8 mouse cellular contexts compared by ENCODE assay signal in the genomic region with DNA sequence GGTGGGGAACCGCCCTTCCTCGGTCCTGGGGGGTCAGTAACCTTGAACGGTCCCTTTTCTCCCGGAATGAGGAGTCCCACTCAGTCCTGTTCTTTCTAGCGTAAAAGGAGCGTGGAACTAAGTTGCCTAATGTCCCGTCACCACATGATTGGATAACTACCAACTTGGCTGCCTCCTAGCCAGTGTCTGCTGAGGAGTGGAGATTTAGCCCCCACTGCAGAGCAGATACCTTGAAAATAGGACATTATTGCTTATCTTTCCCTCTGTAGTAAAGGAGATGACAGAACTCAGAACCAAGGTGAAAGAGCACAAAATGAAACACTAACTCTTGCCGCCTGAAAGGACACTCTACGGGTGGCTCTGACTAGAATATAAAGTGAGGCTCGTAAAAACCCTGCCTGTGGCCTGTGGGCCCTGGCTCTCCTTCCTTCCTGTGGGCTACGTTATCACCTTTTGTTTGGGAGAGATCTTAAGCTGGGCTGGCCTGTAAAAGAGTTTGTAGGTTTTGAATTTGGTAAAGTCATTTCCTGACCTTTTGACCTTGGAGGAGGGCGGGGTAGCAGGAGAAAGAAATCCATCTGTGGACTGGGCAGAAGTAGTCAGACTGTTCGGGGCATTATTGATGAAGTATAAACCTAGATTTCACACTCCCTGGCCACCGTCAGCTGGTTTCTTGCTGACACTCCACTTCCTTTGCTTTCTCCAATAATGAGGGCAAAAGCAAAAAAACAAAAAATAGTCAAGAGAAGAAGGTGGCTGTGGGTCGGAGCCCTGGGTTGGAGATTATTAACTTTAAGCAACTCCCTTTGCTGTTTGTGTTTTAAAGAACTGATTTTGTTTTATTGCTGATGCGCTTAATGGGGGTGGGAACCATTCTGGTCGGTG.
A peak's percentile ranks its signal among the peaks of the same experiment; 100 is the strongest.
DNase-seq lines count a peak whose midpoint lies in the region; ATAC-seq and TF ChIP-seq lines count a peak whose summit lies in the region.

No protein-coding gene starts in this region.

- intact Hi-C loops in left cerebral cortex, postnatal 4 days (cut with DNase I): loop anchor here (10.0 kb wide), 1 partner anchor 62 kb away; a partner anchor contains a TSS

- H3K4me1 ChIP-seq in lung, postnatal 0 days (ENCODE audit: insufficient read depth, low read depth, low read length): peaks cover 23% of the 10 kb centered on the region
- H3K4me1 ChIP-seq in lung, adult 2 months (ENCODE audit: control insufficient read depth, insufficient read depth, low read length): peaks cover 18% of the 10 kb centered on the region
- H3K4me1 ChIP-seq in hindbrain, embryonic 13.5 days (replicated peaks): peaks cover 41% of the 10 kb centered on the region
- peaks cover 12 to 52% of the 10 kb centered on the region in 2 experiments for H3K4me1 ChIP-seq in liver, embryonic 14.5 days (replicated peaks; ENCODE audit: control insufficient read depth in 2 of 2, insufficient read depth in 2 of 2, low read length in 1 of 2)

- DNase-seq in lung, postnatal 0 days (ENCODE audit: low spot score): peak; percentile 71
- DNase-seq in lung, adult 2 months: no peak
- DNase-seq in embryo, embryonic 10 days (ENCODE audit: low spot score): peak; percentile 71
- no peak for DNase-seq in liver, embryonic 14.5 days (ENCODE audit: low read depth in 3 of 3, low spot score in 3 of 3)
- no peak for DNase-seq in left cerebral cortex, postnatal 4 days
- DNase-seq in spleen, postnatal 36 days (ENCODE audit: low spot score in 2 of 2): no peak
- no peak for DNase-seq in spleen, postnatal 4 days (ENCODE audit: low spot score in 2 of 2)

- no peaks in the 10 kb centered on the region for H3K36me3 ChIP-seq in lung, postnatal 0 days (ENCODE audit: insufficient read depth, low read length)
- H3K36me3 ChIP-seq in hindbrain, embryonic 13.5 days: no peaks in the 10 kb centered on the region
- H3K36me3 ChIP-seq in liver, embryonic 14.5 days (replicated peaks; ENCODE audit: control insufficient read depth, insufficient read depth, low read depth): no peaks in the 10 kb centered on the region

- no peaks in the 10 kb centered on the region for H3K9me3 ChIP-seq in lung, postnatal 0 days (ENCODE audit: low read length)
- no peaks in the 10 kb centered on the region for H3K9me3 ChIP-seq in hindbrain, embryonic 13.5 days
- no peaks in the 10 kb centered on the region for H3K9me3 ChIP-seq in liver, embryonic 14.5 days (ENCODE audit: control insufficient read depth, low read length)

- no peak overlapping the region for H3K4me3 ChIP-seq in lung, postnatal 0 days (ENCODE audit: low read depth, low read length)
- H3K4me3 ChIP-seq in lung, adult 2 months (replicated peaks; ENCODE audit: extremely low read depth, low read depth, low read length): no peak overlapping the region
- H3K4me3 ChIP-seq in hindbrain, embryonic 13.5 days: no peak overlapping the region
- H3K4me3 ChIP-seq in liver, embryonic 14.5 days (ENCODE audit: insufficient read depth in 1 of 2, low read depth in 2 of 2, low read length in 2 of 2): no peak overlapping the region; a peak in 1 of 4 replicates

- TF ChIP-seq EP300 in lung, postnatal 0 days (IDR thresholded peaks at IDR 0.05): no peak
- TF ChIP-seq EP300 in liver, embryonic 14.5 days (IDR thresholded peaks at IDR 0.05; ENCODE audit: low read depth): no peak

- peak; percentile 39; the same call in 1 of the 2 replicates for ATAC-seq in lung, postnatal 0 days
- no peak for ATAC-seq in hindbrain, embryonic 13.5 days (ENCODE audit: low FRiP score)
- peak; percentile 34 for ATAC-seq in liver, embryonic 14.5 days (ENCODE audit: insufficient read depth)

- H3K9ac ChIP-seq in lung, postnatal 0 days (replicated peaks; ENCODE audit: low read depth): no peak overlapping the region
- no peak overlapping the region for H3K9ac ChIP-seq in hindbrain, embryonic 13.5 days
- H3K9ac ChIP-seq in liver, embryonic 14.5 days (replicated peaks): peak overlapping the region; percentile 23; the same call in 1 of the 2 replicates

- no peak for TF ChIP-seq POLR2A in lung, adult 2 months (IDR thresholded peaks at IDR 0.05; ENCODE audit: borderline replicate concordance, extremely low read depth, low read depth, low read length)

- 0 out of 2 replicates have a peak overlapping the region, but pooled peaks have one; percentile 5 for H3K4me2 ChIP-seq in lung, postnatal 0 days (replicated peaks; ENCODE audit: low read depth, low read length)
- H3K4me2 ChIP-seq in hindbrain, embryonic 13.5 days: no peak overlapping the region
- H3K4me2 ChIP-seq in liver, embryonic 14.5 days (ENCODE audit: low read depth): peak overlapping the region; percentile 42

- no peak for TF ChIP-seq CTCF in lung, postnatal 0 days (IDR thresholded peaks at IDR 0.05)
- TF ChIP-seq CTCF in lung, adult 2 months (IDR thresholded peaks at IDR 0.05; ENCODE audit: insufficient read depth, low read length): no peak
- no peak for TF ChIP-seq CTCF in liver, embryonic 14.5 days (IDR thresholded peaks at IDR 0.05; ENCODE audit: low read depth)

- WGBS in lung, postnatal 0 days: 34% methylated on average over 17 of the region's 17 CpGs
- WGBS in lung, adult 2 months: 47% methylated on average over 17 of the region's 17 CpGs
- 27% methylated on average over 17 of the region's 17 CpGs for WGBS in hindbrain, embryonic 13.5 days
- 17% methylated on average over 17 of the region's 17 CpGs for WGBS in liver, embryonic 14.5 days (ENCODE audit: insufficient replicate concordance)

- peak overlapping the region; percentile 74 for H3K27ac ChIP-seq in lung, postnatal 0 days (ENCODE audit: low read length)
- H3K27ac ChIP-seq in hindbrain, embryonic 13.5 days: 0 out of 2 replicates have a peak overlapping the region, but pooled peaks have one; percentile 25
- H3K27ac ChIP-seq in liver, embryonic 14.5 days: peak overlapping the region; percentile 24

- H3K27me3 ChIP-seq in lung, postnatal 0 days (replicated peaks; ENCODE audit: insufficient read depth, low read length): no peaks in the 10 kb centered on the region
- no peaks in the 10 kb centered on the region for H3K27me3 ChIP-seq in hindbrain, embryonic 13.5 days
- H3K27me3 ChIP-seq in liver, embryonic 14.5 days (ENCODE audit: control insufficient read depth, insufficient read depth, low read length): no peaks in the 10 kb centered on the region

Comparison
In these comparisons a context has a peak if more than half of its experiments do, and no peak if none do; other contexts are left out.
1. DNase-seq: peak in lung, postnatal 0 days (single experiment) and embryo, embryonic 10 days (single experiment); none in lung, adult 2 months (single experiment), liver, embryonic 14.5 days (0 of 3), left cerebral cortex, postnatal 4 days (single experiment), spleen, postnatal 36 days (0 of 2) and spleen, postnatal 4 days (0 of 2).
2. H3K27ac ChIP-seq: peak in every context shown above with its lines; median percentile 74 in lung, postnatal 0 days; 25 in hindbrain, embryonic 13.5 days; 24 in liver, embryonic 14.5 days.